In the genomic region with DNA sequence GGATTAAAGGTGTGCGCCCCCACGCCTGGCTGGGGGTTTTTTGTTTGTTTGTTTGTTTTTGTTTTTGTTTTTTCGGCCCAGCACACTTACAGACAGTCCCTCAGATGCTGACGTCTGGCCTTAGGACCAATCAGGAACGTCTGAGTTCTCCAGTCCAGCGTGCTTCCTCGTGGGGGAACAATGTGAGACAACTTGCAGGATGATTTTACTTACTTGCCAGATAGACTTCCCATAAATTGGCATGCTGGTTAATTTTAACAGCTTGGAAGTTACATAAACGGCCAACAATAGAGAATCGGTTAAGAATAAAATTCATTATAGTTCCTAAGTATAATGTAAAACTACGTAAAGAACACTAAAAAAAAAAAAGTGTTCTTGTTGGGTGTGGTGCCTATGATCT, we compare ENCODE assay signal across 1 mouse cellular context.
TF ChIP-seq lines count a peak whose summit lies in the region.

No protein-coding gene starts in this region.

TF ChIP-seq in CH12.LX, 34 proteins besides CTCF, POLR2A, EP300 and RAD21 (continued from another document):
- TF ChIP-seq E2F4 (IDR thresholded peaks at IDR 0.05; ENCODE audit: insufficient replicate concordance, low read depth, low read length) (no peak), UBTF (IDR thresholded peaks at IDR 0.05; ENCODE audit: low read depth, low read length) (no peak), SMC3 (IDR thresholded peaks at IDR 0.05; ENCODE audit: low read depth, low read length) (no peak), HCFC1 (IDR thresholded peaks at IDR 0.05; ENCODE audit: low read depth, low read length) (no peak), MEF2A (IDR thresholded peaks at IDR 0.05; ENCODE audit: borderline replicate concordance, low read depth, low read length) (no peak), CHD1 (IDR thresholded peaks at IDR 0.05; ENCODE audit: low read depth, low read length) (no peak), USF1 (IDR thresholded peaks at IDR 0.05; ENCODE audit: low read depth, low read length) (no peak), MXI1 (IDR thresholded peaks at IDR 0.05; ENCODE audit: low read depth, low read length) (no peak), CHD2 (IDR thresholded peaks at IDR 0.05; ENCODE audit: low read length) (no peak)
